Mouse (Mus musculus) myocyte (in vitro differentiated cells): ENCODE data around the gene Rreb1.

Experiments used
- CEBPB ChIP-seq: IDR thresholded peaks from 2 replicates; pipeline ENCODE4 v1.6.1; 2011; ENCODE audit warnings: mild to moderate bottlenecking, moderate library complexity; ENCODE audit not compliant: poor library complexity, insufficient read depth, severe bottlenecking
- E2F4 ChIP-seq: IDR thresholded peaks from one replicate; pipeline ENCODE4 v1.6.1; 2011; ENCODE audit warnings: mild to moderate bottlenecking, control low read depth, moderate library complexity; ENCODE audit not compliant: insufficient read depth
- MAX ChIP-seq: IDR thresholded peaks from one replicate; pipeline ENCODE4 v1.6.1; 2011; ENCODE audit warnings: low read depth, mild to moderate bottlenecking, control low read depth
- MYOD1 ChIP-seq, 3 experiments: IDR thresholded peaks; one replicate each; pipeline ENCODE4 v1.6.1; 2011; ENCODE audit warnings: control low read depth in 2 of 3, low read depth in 2 of 3, mild to moderate bottlenecking in 2 of 3, moderate library complexity in 1 of 3; ENCODE audit not compliant: insufficient read length in 2 of 3, control insufficient read depth in 1 of 3
- MYOG ChIP-seq, 3 experiments: IDR thresholded peaks; one replicate each; pipeline ENCODE4 v1.6.1; 2011; ENCODE audit warnings: control low read depth in 2 of 3, low read depth in 2 of 3, mild to moderate bottlenecking in 2 of 3; ENCODE audit not compliant: insufficient read length in 2 of 3, control insufficient read depth in 1 of 3, insufficient read depth in 1 of 3
- POLR2A ChIP-seq: IDR thresholded peaks from one replicate; pipeline ENCODE4 v1.6.1; 2011; ENCODE audit warnings: low read depth, mild to moderate bottlenecking, control low read depth, moderate library complexity; ENCODE audit not compliant: insufficient read length
- REST ChIP-seq: IDR thresholded peaks from one replicate; pipeline ENCODE4 v1.6.1; 2011; ENCODE audit warnings: mild to moderate bottlenecking, control low read depth, moderate library complexity; ENCODE audit not compliant: insufficient read depth, insufficient read length
- USF1 ChIP-seq: IDR thresholded peaks from one replicate; pipeline ENCODE4 v1.6.1; 2011; ENCODE audit warnings: low read depth, mild to moderate bottlenecking, control low read depth, moderate library complexity

DNA sequence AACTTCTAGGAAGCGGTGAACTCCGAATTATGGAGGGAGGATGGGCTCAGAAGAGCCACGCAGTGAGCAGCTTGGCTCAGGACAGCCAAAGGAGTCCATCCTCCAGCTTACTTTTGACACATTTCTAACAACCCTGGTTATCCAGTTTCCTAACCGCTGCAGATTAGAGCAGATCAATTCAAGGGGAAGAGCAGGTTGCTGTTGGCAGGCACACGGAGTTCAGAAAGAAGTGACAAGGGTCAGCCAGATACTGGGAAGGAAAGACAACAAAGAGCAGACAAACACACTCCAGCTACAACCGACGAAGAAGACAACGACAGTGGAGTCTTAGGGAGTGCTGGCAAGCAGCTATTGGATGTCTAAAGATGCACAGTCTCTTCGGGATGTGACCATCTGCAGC, 36.8 kb downstream of the Rreb1 start:
- no peak for TF ChIP-seq POLR2A
- no peak for TF ChIP-seq MAX
- no peak for TF ChIP-seq MYOD1 (IDR thresholded peaks at IDR 0.05; ENCODE audit: control insufficient read depth in 1 of 3, insufficient read length in 2 of 3, low read depth in 2 of 3)
- no peak for TF ChIP-seq CEBPB
- TF ChIP-seq MYOG (IDR thresholded peaks at IDR 0.05; ENCODE audit: control insufficient read depth in 1 of 3, insufficient read depth in 1 of 3, insufficient read length in 2 of 3, low read depth in 2 of 3) = no peak
- no peak for TF ChIP-seq USF1
- TF ChIP-seq REST = no peak
- no peak for TF ChIP-seq E2F4
